Mouse (Mus musculus) liver, postnatal 0 days (tissue): ENCODE results near the gene Olfr1284.

ENCODE experiments used
- CTCF ChIP-seq: sonication (generic); IDR thresholded peaks from 2 replicates; pipeline ENCODE4 v1.5.1; 2016; ENCODE audit warnings: antibody characterized with exemption, low read depth
- EP300 ChIP-seq: IDR thresholded peaks from 2 replicates; pipeline ENCODE4 v1.6.1; 2016; ENCODE audit warnings: antibody characterized with exemption, low read depth, mild to moderate bottlenecking

DNA sequence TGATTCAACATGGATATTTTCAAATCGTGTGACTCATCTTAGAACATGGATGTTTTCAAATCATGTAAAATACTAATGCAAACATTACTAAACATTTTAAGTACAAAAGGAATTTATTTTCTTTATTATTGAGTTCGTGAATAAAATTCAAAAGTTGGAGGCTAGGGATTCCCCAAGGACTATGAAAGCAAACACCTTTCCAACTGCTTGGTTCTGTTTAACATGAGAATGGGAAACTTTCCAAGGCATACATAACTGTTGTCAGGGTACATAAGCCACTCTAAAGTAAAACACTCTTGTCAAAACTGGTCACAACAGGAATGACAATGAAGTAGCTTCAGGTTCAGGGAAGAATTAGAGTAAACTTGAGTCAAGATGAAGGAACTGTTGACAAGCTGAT is 49.1 kb upstream of the Olfr1284 start, which contains the start of gene Olfr1281:
- no peak for TF ChIP-seq CTCF
- no peak for TF ChIP-seq EP300
